Comparison of ENCODE assay signal across 8 mouse cellular contexts in genomic region chr19:38836438-38837170, GRCm38 (mm10). TPM values are rescaled to one million over a fixed set of nuclear protein-coding genes. Genes with fewer than 3 reads are reported as not detected.
A peak's percentile ranks its signal among the peaks of the same experiment; 100 is the strongest.
DNase-seq lines count a peak whose midpoint lies in the region; ATAC-seq and TF ChIP-seq lines count a peak whose summit lies in the region.

Gene Tbc1d12 (plus strand): TSS chr19:38836579.

- H3K4me3 ChIP-seq in hindbrain, postnatal 0 days (ENCODE audit: low read length), result peak within 1 kb of the TSS; percentile 94
- peak within 1 kb of the TSS; percentile 77 for H3K4me3 ChIP-seq in left cerebral cortex, adult 2 months

- WGBS in hindbrain, postnatal 0 days, result under 1% methylated on average over 76 of the region's 101 CpGs

- intact Hi-C loops in left cerebral cortex, adult 2 months (cut with DNase I), result loop anchor here (1.0 kb wide), 1 partner anchor 17 kb away; the partner anchor contains the start of gene Noc3l

- H3K9ac ChIP-seq in hindbrain, postnatal 0 days (replicated peaks; ENCODE audit: low read length), result peak within 1 kb of the TSS; percentile 91

- peak; percentile 57 for DNase-seq in WW6 (ENCODE audit: low read depth, low spot score)
- peak; percentile 70 to 90 for DNase-seq in cerebellum, postnatal 4 days (ENCODE audit: low spot score in 2 of 2)
- DNase-seq in gastrocnemius, adult 18-20 months (ENCODE audit: low spot score), result peak; percentile 93
- DNase-seq in hindbrain, postnatal 0 days (ENCODE audit: low spot score), result peak; percentile 96
- peak; percentile 88 to 91 for DNase-seq in left cerebral cortex, adult 2 months (ENCODE audit: extremely low spot score in 1 of 2, low spot score in 2 of 2)
- peak; percentile 81 to 86 for DNase-seq in right cerebral cortex, adult 2 months (ENCODE audit: low spot score in 2 of 2)
- DNase-seq in urinary bladder, postnatal 14 days (ENCODE audit: low spot score), result peak; percentile 94

- H3K27me3 ChIP-seq in hindbrain, postnatal 0 days (ENCODE audit: insufficient read depth, low read length), result no peaks in the 10 kb centered on the region

- H3K4me2 ChIP-seq in hindbrain, postnatal 0 days (ENCODE audit: low read depth, low read length), result peak within 1 kb of the TSS; percentile 62

- peaks cover 5% of the 10 kb centered on the region; the same call in 1 of the 2 replicates for H3K4me1 ChIP-seq in hindbrain, postnatal 0 days (ENCODE audit: insufficient read depth, low read length)

- ATAC-seq in hindbrain, postnatal 0 days, result peak; percentile 94
- ATAC-seq in megakaryocyte, adult 5-6 weeks (ENCODE audit: poor library complexity, severe bottlenecking), result peak; percentile 94

- peak within 1 kb of the TSS; percentile 95 for H3K27ac ChIP-seq in hindbrain, postnatal 0 days
- peak within 1 kb of the TSS; percentile 82 for H3K27ac ChIP-seq in left cerebral cortex, adult 2 months

- no peaks in the 10 kb centered on the region for H3K36me3 ChIP-seq in hindbrain, postnatal 0 days (ENCODE audit: insufficient read depth, low read length)

- TF ChIP-seq CTCF in hindbrain, postnatal 0 days (IDR thresholded peaks at IDR 0.05; ENCODE audit: low read depth), result no peak; the same call in 1 of the 2 replicates
- TF ChIP-seq CTCF in left cerebral cortex, adult 2 months (IDR thresholded peaks at IDR 0.05), result no peak; the same call in 1 of the 2 replicates

- H3K9me3 ChIP-seq in hindbrain, postnatal 0 days (ENCODE audit: low read length), result no peaks in the 10 kb centered on the region

RNA-seq across cellular contexts. Expression of gene Tbc1d12, which starts in this region (rescaled TPM):
- total RNA-seq in gastrocnemius, adult 18-20 months (2021), result 1 to 10 TPM; 3.4 to 4.1 TPM
- total RNA-seq in hindbrain, postnatal 0 days (2014; rRNA removed), result 26.7 and 35.5 TPM in 2 replicates
- 6.1 and 7.3 TPM in 2 replicates for polyA plus RNA-seq in hindbrain, postnatal 0 days (2015; fragmentation: Nextera tagmentation; extraction: Ambion mirVana)
- total RNA-seq in left cerebral cortex, adult 2 months (2021), result 10 to 100 TPM; 11.6 to 13.3 TPM
- total RNA-seq in megakaryocyte, adult 5-6 weeks (2015), result 1.6 and 2.5 TPM in 2 replicates
- total RNA-seq in megakaryocyte, adult 5-6 weeks (2017), result 1.5 and 2.8 TPM in 2 replicates

Comparison
In these comparisons a context has a peak if more than half of its experiments do, and no peak if none do; other contexts are left out.
1. Peak in every context shown above with its lines: DNase-seq, ATAC-seq, H3K4me3 ChIP-seq and H3K27ac ChIP-seq.